Mouse (Mus musculus): ENCODE data around the gene Lep.

The Lep gene

GRCm38 (mm10) chr6:29044029-29044428 is 16.0 kb upstream of the Lep start:
- DNase-seq (ENCODE audit: low read depth): no peak

GRCm38 (mm10) chr6:29049926-29050325 is 10.1 kb upstream of the Lep start:
- DNase-seq (ENCODE audit: low read depth): no peak

GRCm38 (mm10) chr6:29052188-29052587 is 7.8 kb upstream of the Lep start:
- DNase-seq (ENCODE audit: low read depth): no peak

- DNase-seq (ENCODE audit: low read depth): no peak
These were observed 6.8 kb upstream of the Lep start for GRCm38 (mm10) chr6:29053181-29053580.

- no peak for DNase-seq (ENCODE audit: low read depth)
These were observed 3.6 kb upstream of the Lep start for GRCm38 (mm10) chr6:29056377-29056776.

GRCm38 (mm10) chr6:29066389-29066790 is 6.4 kb downstream of the Lep start:
- no peak for DNase-seq (ENCODE audit: low read depth)

- no peak for DNase-seq (ENCODE audit: low read depth)
These were observed 12.2 kb downstream of the Lep start for GRCm38 (mm10) chr6:29072258-29072657.

GRCm38 (mm10) chr6:29073462-29074132 is 13.6 kb downstream of the Lep start:
- no peak for DNase-seq (ENCODE audit: low read depth)

GRCm38 (mm10) chr6:29074133-29074469 is 14.1 kb downstream of the Lep start:
- DNase-seq (ENCODE audit: low read depth): no peak

GRCm38 (mm10) chr6:29079291-29079690 is 19.3 kb downstream of the Lep start:
- DNase-seq (ENCODE audit: low read depth): no peak

- DNase-seq (ENCODE audit: low read depth): no peak
These were observed 21.9 kb downstream of the Lep start for GRCm38 (mm10) chr6:29081826-29082363.

GRCm38 (mm10) chr6:29082776-29083354 is 22.8 kb downstream of the Lep start:
- DNase-seq (ENCODE audit: low read depth): peak; percentile 45

- no peak for DNase-seq (ENCODE audit: low read depth)
These were observed 24.4 kb downstream of the Lep start for GRCm38 (mm10) chr6:29084401-29084800.

GRCm38 (mm10) chr6:29087921-29088709 is 28.1 kb downstream of the Lep start:
- DNase-seq (ENCODE audit: low read depth): peak; percentile 18

GRCm38 (mm10) chr6:29092234-29092633 is 32.2 kb downstream of the Lep start:
- DNase-seq (ENCODE audit: low read depth): no peak

- no peak for DNase-seq (ENCODE audit: low read depth)
These were observed 32.9 kb downstream of the Lep start for GRCm38 (mm10) chr6:29092904-29093303.

GRCm38 (mm10) chr6:29099536-29100170 is 39.6 kb downstream of the Lep start:
- DNase-seq (ENCODE audit: low read depth): no peak

GRCm38 (mm10) chr6:29100423-29100822 is 40.4 kb downstream of the Lep start:
- no peak for DNase-seq (ENCODE audit: low read depth)

GRCm38 (mm10) chr6:29101248-29101864 is 41.3 kb downstream of the Lep start:
- DNase-seq (ENCODE audit: low read depth): no peak

- no peak for DNase-seq (ENCODE audit: low read depth)
These were observed 48.4 kb downstream of the Lep start for GRCm38 (mm10) chr6:29108376-29108775.

GRCm38 (mm10) chr6:29111501-29111900 is 51.5 kb downstream of the Lep start:
- no peak for DNase-seq (ENCODE audit: low read depth)

- DNase-seq (ENCODE audit: low read depth): no peak
These were observed 55.7 kb downstream of the Lep start for GRCm38 (mm10) chr6:29115756-29116155.

Data from NIH3T3 (cell line).